Mouse (Mus musculus): ENCODE measurements around the gene Xpo4. TPM values are rescaled to one million over a fixed set of nuclear protein-coding genes. Genes with fewer than 3 reads are reported as not detected.
"Not testable (repeated sequence)": the region's sequence is repeated elsewhere in the genome, so short reads cannot be mapped to it uniquely, and the experiment has no call there.

Gene Xpo4
- polyA plus RNA-seq, 1 experiment, result 8.9 TPM

DNA sequence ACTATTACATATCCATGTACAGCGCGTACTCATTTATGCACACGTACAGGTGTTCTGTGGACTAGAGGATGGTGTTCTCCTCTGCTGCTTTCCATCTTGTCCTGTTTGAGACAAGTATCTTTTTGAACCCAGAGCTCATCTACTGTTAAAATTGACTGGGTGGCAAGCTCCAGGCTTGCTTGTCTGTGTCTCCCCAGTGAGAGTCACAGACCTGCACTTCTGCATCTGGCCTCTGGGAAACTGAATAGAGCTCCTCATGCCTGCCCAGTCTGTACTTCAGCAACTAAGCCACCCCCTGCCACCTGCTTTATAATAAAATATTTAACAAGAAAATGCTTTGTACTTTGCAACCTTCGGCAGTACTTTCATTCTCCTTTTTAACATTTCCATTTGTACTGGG lies 6.9 kb downstream of the Xpo4 start:
- Histone ChIP-seq H3K27ac (ENCODE audit: insufficient read depth, low read depth, low read length) (no peak overlapping the region), H3K4me3 (ENCODE audit: insufficient read depth, low read length) (no peak overlapping the region), H3K4me1 (ENCODE audit: control insufficient read depth, insufficient read depth, low read length) (peaks cover 17% of the 10 kb centered on the region)
- no peak for TF ChIP-seq CTCF (IDR thresholded peaks at IDR 0.05; ENCODE audit: low read depth, low read length)
- TF ChIP-seq POLR2A (IDR thresholded peaks at IDR 0.05; ENCODE audit: borderline replicate concordance, low read depth, low read length), result no peak

DNA sequence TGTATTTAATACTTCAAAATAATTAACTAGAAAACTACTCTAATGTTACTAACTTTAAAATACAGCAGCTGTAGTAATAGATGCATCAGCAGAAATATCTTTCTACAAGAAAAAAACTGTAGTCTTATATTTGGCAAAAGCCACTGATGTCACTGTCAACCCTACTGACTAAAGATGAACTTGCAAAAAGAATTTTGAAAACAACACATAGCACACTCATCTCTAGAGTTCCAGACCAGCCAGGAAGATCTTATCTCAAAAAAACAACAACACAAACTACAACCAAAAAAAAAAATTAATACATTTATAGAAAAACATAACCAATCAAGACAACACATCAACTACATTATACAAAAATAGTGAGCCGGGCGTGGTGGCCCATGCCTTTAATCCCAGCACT lies 7.7 kb downstream of the Xpo4 start:
- peaks cover 15% of the 10 kb centered on the region for H3K4me1 ChIP-seq (ENCODE audit: control insufficient read depth, insufficient read depth, low read length)
- TF ChIP-seq POLR2A (IDR thresholded peaks at IDR 0.05; ENCODE audit: borderline replicate concordance, low read depth, low read length) (no peak), CTCF (IDR thresholded peaks at IDR 0.05; ENCODE audit: low read depth, low read length) (no peak)
- no peak overlapping the region for H3K4me3 ChIP-seq (ENCODE audit: insufficient read depth, low read length)
- no peak overlapping the region for H3K27ac ChIP-seq (ENCODE audit: insufficient read depth, low read depth, low read length)

- H3K4me1 ChIP-seq (ENCODE audit: control insufficient read depth, insufficient read depth, low read length), result peaks cover 12% of the 10 kb centered on the region; the same call in 1 of the 2 replicates
- not testable (repeated sequence) for H3K4me3 ChIP-seq (ENCODE audit: insufficient read depth, low read length); H3K27ac ChIP-seq (ENCODE audit: insufficient read depth, low read depth, low read length)
Observed at GRCm38 (mm10) chr14:57656519-57656918, 8.7 kb downstream of the Xpo4 start.

GRCm38 (mm10) chr14:57649501-57649900 lies 15.7 kb downstream of the Xpo4 start:
- no peak for TF ChIP-seq POLR2A (IDR thresholded peaks at IDR 0.05; ENCODE audit: borderline replicate concordance, low read depth, low read length)
- TF ChIP-seq CTCF (IDR thresholded peaks at IDR 0.05; ENCODE audit: low read depth, low read length), result no peak
- H3K4me1 ChIP-seq (ENCODE audit: control insufficient read depth, insufficient read depth, low read length), result no peaks in the 10 kb centered on the region
- H3K27ac ChIP-seq (ENCODE audit: insufficient read depth, low read depth, low read length), result no peak overlapping the region
- H3K4me3 ChIP-seq (ENCODE audit: insufficient read depth, low read length), result no peak overlapping the region

- TF ChIP-seq POLR2A (IDR thresholded peaks at IDR 0.05; ENCODE audit: borderline replicate concordance, low read depth, low read length) (no peak), CTCF (IDR thresholded peaks at IDR 0.05; ENCODE audit: low read depth, low read length) (no peak)
- H3K27ac ChIP-seq (ENCODE audit: insufficient read depth, low read depth, low read length), result no peak overlapping the region
- peaks cover 3% of the 10 kb centered on the region; the same call in 1 of the 2 replicates for H3K4me1 ChIP-seq (ENCODE audit: control insufficient read depth, insufficient read depth, low read length)
Observed at GRCm38 (mm10) chr14:57646155-57646554, 19.1 kb downstream of the Xpo4 start.

GRCm38 (mm10) chr14:57639153-57639552 lies 26.1 kb downstream of the Xpo4 start:
- H3K27ac ChIP-seq (ENCODE audit: insufficient read depth, low read depth, low read length), result no peak overlapping the region
- TF ChIP-seq CTCF (IDR thresholded peaks at IDR 0.05; ENCODE audit: low read depth, low read length), result no peak
- no peak for TF ChIP-seq POLR2A (IDR thresholded peaks at IDR 0.05; ENCODE audit: borderline replicate concordance, low read depth, low read length)
- no peak overlapping the region for H3K4me3 ChIP-seq (ENCODE audit: insufficient read depth, low read length)
- H3K4me1 ChIP-seq (ENCODE audit: control insufficient read depth, insufficient read depth, low read length), result peaks cover 3% of the 10 kb centered on the region; the same call in 1 of the 2 replicates

More at GRCm38 (mm10) chr14:57646155-57646554, 19.1 kb downstream of the Xpo4 start:
- no peak overlapping the region for H3K4me3 ChIP-seq (ENCODE audit: insufficient read depth, low read length)

- H3K4me3 ChIP-seq (ENCODE audit: insufficient read depth, low read length), result no peak overlapping the region
- H3K4me1 ChIP-seq (ENCODE audit: control insufficient read depth, insufficient read depth, low read length), result no peaks in the 10 kb centered on the region
- no peak overlapping the region for H3K27ac ChIP-seq (ENCODE audit: insufficient read depth, low read depth, low read length)
- TF ChIP-seq CTCF (IDR thresholded peaks at IDR 0.05; ENCODE audit: low read depth, low read length) (no peak), POLR2A (IDR thresholded peaks at IDR 0.05; ENCODE audit: borderline replicate concordance, low read depth, low read length) (no peak)
Observed at GRCm38 (mm10) chr14:57634141-57634540, 31.1 kb downstream of the Xpo4 start.

- Histone ChIP-seq H3K27ac (ENCODE audit: insufficient read depth, low read depth, low read length) (no peak overlapping the region), H3K4me3 (ENCODE audit: insufficient read depth, low read length) (no peak overlapping the region), H3K4me1 (ENCODE audit: control insufficient read depth, insufficient read depth, low read length) (no peaks in the 10 kb centered on the region)
- TF ChIP-seq POLR2A (IDR thresholded peaks at IDR 0.05; ENCODE audit: borderline replicate concordance, low read depth, low read length) (no peak), CTCF (IDR thresholded peaks at IDR 0.05; ENCODE audit: low read depth, low read length) (no peak)
Observed at GRCm38 (mm10) chr14:57629595-57629994, 35.6 kb downstream of the Xpo4 start.

DNA sequence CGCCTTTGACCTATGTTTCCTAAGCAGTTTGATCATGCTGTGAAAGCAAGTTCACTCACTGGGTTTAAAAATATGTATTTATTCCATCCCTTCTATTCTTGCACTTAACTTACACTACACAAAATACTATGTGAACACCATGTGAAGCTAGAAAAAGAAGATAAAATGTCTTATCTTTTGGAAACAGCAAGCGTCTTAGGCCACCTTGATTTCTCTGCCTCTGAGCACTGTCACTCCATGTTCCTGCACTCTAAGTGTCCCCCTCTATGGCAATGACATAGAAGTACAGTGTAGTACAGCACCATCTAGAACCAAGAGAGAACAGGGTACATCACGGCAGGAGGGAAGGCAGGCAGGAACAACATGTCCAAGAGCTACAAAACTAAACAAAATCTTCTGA lies 42.3 kb downstream of the Xpo4 start:
- H3K4me1 ChIP-seq (ENCODE audit: control insufficient read depth, insufficient read depth, low read length), result peaks cover 4% of the 10 kb centered on the region
- no peak for TF ChIP-seq POLR2A (IDR thresholded peaks at IDR 0.05; ENCODE audit: borderline replicate concordance, low read depth, low read length)
- TF ChIP-seq CTCF (IDR thresholded peaks at IDR 0.05; ENCODE audit: low read depth, low read length), result no peak
- no peak overlapping the region for H3K27ac ChIP-seq (ENCODE audit: insufficient read depth, low read depth, low read length)
- H3K4me3 ChIP-seq (ENCODE audit: insufficient read depth, low read length), result no peak overlapping the region

GRCm38 (mm10) chr14:57621699-57622098 lies 43.5 kb downstream of the Xpo4 start:
- Histone ChIP-seq H3K27ac (ENCODE audit: insufficient read depth, low read depth, low read length) (no peak overlapping the region), H3K4me1 (ENCODE audit: control insufficient read depth, insufficient read depth, low read length) (peaks cover 9% of the 10 kb centered on the region), H3K4me3 (ENCODE audit: insufficient read depth, low read length) (no peak overlapping the region)
- no peak for TF ChIP-seq CTCF (IDR thresholded peaks at IDR 0.05; ENCODE audit: low read depth, low read length)
- no peak for TF ChIP-seq POLR2A (IDR thresholded peaks at IDR 0.05; ENCODE audit: borderline replicate concordance, low read depth, low read length)

Measured in bone marrow macrophage, adult 2 months (primary cell).